In genomic region chr8:120184850-120185792, GRCm38 (mm10) we compare ENCODE assay signal across 10 mouse cellular contexts. TPM values are rescaled to one million over a fixed set of nuclear protein-coding genes. Genes with fewer than 3 reads are reported as not detected.
A peak's percentile ranks its signal among the peaks of the same experiment; 100 is the strongest.
DNase-seq lines count a peak whose midpoint lies in the region; ATAC-seq lines count a peak whose summit lies in the region.
"Had no signal": no experiment of that assay in that cellular context is flagged by ENCODE, and none has a peak within 500 bp of the region (broad histone marks: within the 10 kb centered on the region; RNA-seq: fewer than 3 reads in every experiment).

No protein-coding gene starts in this region.

- ATAC-seq in embryonic facial prominence, embryonic 11.5 days (replicated peaks; ENCODE audit: insufficient number of reproducible peaks, low FRiP score, low TSS enrichment, low read depth): 0 out of 2 replicates have a peak, but pooled peaks have one; percentile 20
- peak; percentile 57; the same call in 1 of the 2 replicates for ATAC-seq in limb, embryonic 13.5 days (ENCODE audit: low FRiP score, low read depth)

- intact Hi-C loops in heart, postnatal 10 days (cut with DNase I): no loop called here

- peak overlapping the region; percentile 72 for H3K27ac ChIP-seq in embryonic facial prominence, embryonic 11.5 days (replicated peaks; ENCODE audit: low read depth, low read length)
- peak overlapping the region; percentile 85 for H3K27ac ChIP-seq in limb, embryonic 13.5 days

- H3K9me3 ChIP-seq in embryonic facial prominence, embryonic 11.5 days (replicated peaks; ENCODE audit: control insufficient read depth, low read length): no peaks in the 10 kb centered on the region
- H3K9me3 ChIP-seq in limb, embryonic 13.5 days: no peaks in the 10 kb centered on the region

- H3K36me3 ChIP-seq in embryonic facial prominence, embryonic 11.5 days (replicated peaks; ENCODE audit: control insufficient read depth, insufficient read depth, low read depth, low read length): no peaks in the 10 kb centered on the region
- H3K36me3 ChIP-seq in limb, embryonic 13.5 days: no peaks in the 10 kb centered on the region

- WGBS in embryonic facial prominence, embryonic 11.5 days: 30% methylated on average over 17 of the region's 17 CpGs
- WGBS in limb, embryonic 13.5 days: 18% methylated on average over 17 of the region's 17 CpGs

- no peaks in the 10 kb centered on the region for H3K27me3 ChIP-seq in embryonic facial prominence, embryonic 11.5 days (ENCODE audit: control insufficient read depth, insufficient read depth, low read length)
- H3K27me3 ChIP-seq in limb, embryonic 13.5 days: no peaks in the 10 kb centered on the region

- H3K9ac ChIP-seq in embryonic facial prominence, embryonic 11.5 days (replicated peaks; ENCODE audit: low read length): peak overlapping the region; percentile 50
- peak overlapping the region; percentile 55; the same call in 1 of the 2 replicates for H3K9ac ChIP-seq in limb, embryonic 13.5 days

- H3K4me2 ChIP-seq in embryonic facial prominence, embryonic 11.5 days (ENCODE audit: low read depth, low read length): peak overlapping the region; percentile 23
- peak overlapping the region; percentile 48 for H3K4me2 ChIP-seq in limb, embryonic 13.5 days (replicated peaks)

- H3K4me1 ChIP-seq in embryonic facial prominence, embryonic 11.5 days (ENCODE audit: control insufficient read depth, insufficient read depth, low read length): peaks cover 18% of the 10 kb centered on the region
- peaks cover 53% of the 10 kb centered on the region for H3K4me1 ChIP-seq in limb, embryonic 13.5 days

- DNase-seq in NIH3T3 (ENCODE audit: low read depth) (peak; percentile 49), adipocyte (ENCODE audit: low spot score) (no peak)
- peak; percentile 80 for DNase-seq in embryonic facial prominence, embryonic 11.5 days (ENCODE audit: low spot score)
- peak; percentile 71 to 76 for DNase-seq in heart, postnatal 10 days
- DNase-seq in retina, postnatal 1 day: peak; percentile 73
- no peak for DNase-seq in thymus, postnatal 0 days (ENCODE audit: low spot score)
- no peak for DNase-seq in layer of hippocampus, adult 9-10 months (ENCODE audit: low spot score)

- H3K4me3 ChIP-seq in embryonic facial prominence, embryonic 11.5 days (ENCODE audit: low read depth, low read length): no peak overlapping the region
- H3K4me3 ChIP-seq in limb, embryonic 13.5 days: no peak overlapping the region

RNA-seq across cellular contexts. Expression of gene Fam92b, which starts 7.9 kb away (rescaled TPM):
- 1.4 and 1.5 TPM in 2 replicates for polyA plus RNA-seq in embryonic facial prominence, embryonic 11.5 days (2014; fragmentation: Nextera tagmentation; extraction: Ambion mirVana)
- total RNA-seq in heart, postnatal 10 days (2021): not detected
- not detected in 2 replicates for polyA plus RNA-seq in limb, embryonic 13.5 days (2015; fragmentation: Nextera tagmentation; extraction: Ambion mirVana)
- 0.21 and 0.34 TPM in 2 replicates for polyA plus RNA-seq in thymus, postnatal 0 days (2015; fragmentation: Nextera tagmentation; extraction: Ambion mirVana)
- total RNA-seq: hematopoietic stem cell, adult 5-6 weeks had no signal
- polyA plus RNA-seq: small intestine, adult 2 months had no signal

RNA-seq across cellular contexts. Expression of gene Gse1, which starts 43.1 kb away (rescaled TPM):
- 7.5 and 8.1 TPM in 2 replicates for polyA plus RNA-seq in embryonic facial prominence, embryonic 11.5 days (2014; fragmentation: Nextera tagmentation; extraction: Ambion mirVana)
- 10 to 100 TPM; 32.6 to 34.6 TPM for total RNA-seq in heart, postnatal 10 days (2021)
- polyA plus RNA-seq in limb, embryonic 13.5 days (2015; fragmentation: Nextera tagmentation; extraction: Ambion mirVana): 6.9 and 7.1 TPM in 2 replicates
- polyA plus RNA-seq in thymus, postnatal 0 days (2015; fragmentation: Nextera tagmentation; extraction: Ambion mirVana): 26.3 and 35.9 TPM in 2 replicates

Comparison
In these comparisons a context has a peak if more than half of its experiments do, and no peak if none do; other contexts are left out.
1. DNase-seq: peak in NIH3T3 (single experiment), embryonic facial prominence, embryonic 11.5 days (single experiment), heart, postnatal 10 days (2 of 2) and retina, postnatal 1 day (single experiment); none in thymus, postnatal 0 days (single experiment), layer of hippocampus, adult 9-10 months (single experiment) and adipocyte (single experiment).